Mouse (Mus musculus) adrenal gland, adult 18-20 months (tissue): ENCODE results near the gene Brat1. TPM values are rescaled to one million over a fixed set of nuclear protein-coding genes. Genes with fewer than 3 reads are reported as not detected.

ENCODE experiments used
- DNase-seq, 2 experiments: peaks; one replicate each; pipeline ENCODE4 v3.0.0; 2021 to 2022; ENCODE audit warnings: low spot score in 2 of 2
- total RNA-seq, 2 experiments: library from RNA; stranded (reverse); gene quantifications; 1 replicate in 1 of 2; 2 replicates in 1 of 2; pipeline ENCODE4 v1.2.3; 2021

The Brat1 gene
- total RNA-seq, 2 experiments from 2014 or later: 12.7 to 14.9 TPM

DNA sequence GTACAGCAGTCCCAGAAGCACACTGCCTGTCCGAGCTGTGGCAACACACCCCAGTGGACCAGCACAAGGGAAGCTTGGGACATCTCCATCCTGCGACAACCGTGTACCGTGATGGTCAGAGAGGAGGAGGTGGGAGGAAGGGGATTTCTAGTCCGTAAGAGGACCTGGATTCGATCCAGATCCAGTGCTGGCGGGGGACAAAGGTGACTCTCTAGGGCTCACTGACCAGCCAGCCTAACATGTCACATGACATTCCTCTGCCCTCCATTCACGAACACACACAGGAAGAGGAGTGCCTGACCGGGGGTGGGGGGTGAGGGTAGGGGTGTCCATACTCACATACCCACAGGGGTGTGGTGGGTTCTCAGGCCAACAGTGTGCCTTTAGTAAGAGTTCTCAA is 5.0 kb upstream of the Brat1 start:
- no peak for DNase-seq

DNA sequence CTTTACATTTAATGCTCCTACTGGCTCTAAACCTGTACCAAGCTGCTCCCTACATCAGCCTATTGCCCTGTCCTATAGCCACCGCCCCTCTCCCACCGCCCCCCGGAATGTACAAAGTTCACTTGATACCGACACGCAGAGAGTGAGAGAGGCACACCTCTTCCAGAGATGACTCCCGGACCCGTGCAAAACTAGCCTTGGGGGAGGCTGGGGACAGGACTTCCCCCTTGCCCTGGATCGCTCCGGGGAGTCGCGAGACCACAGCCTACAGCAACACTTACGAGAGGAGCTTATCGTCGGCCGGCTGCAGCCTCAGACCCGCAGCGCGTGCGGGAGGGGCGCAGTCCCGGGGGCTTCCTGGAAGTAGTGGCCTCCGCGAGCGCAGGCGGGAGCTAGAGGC is 3.1 kb upstream of the Brat1 start:
- no peak for DNase-seq

DNA sequence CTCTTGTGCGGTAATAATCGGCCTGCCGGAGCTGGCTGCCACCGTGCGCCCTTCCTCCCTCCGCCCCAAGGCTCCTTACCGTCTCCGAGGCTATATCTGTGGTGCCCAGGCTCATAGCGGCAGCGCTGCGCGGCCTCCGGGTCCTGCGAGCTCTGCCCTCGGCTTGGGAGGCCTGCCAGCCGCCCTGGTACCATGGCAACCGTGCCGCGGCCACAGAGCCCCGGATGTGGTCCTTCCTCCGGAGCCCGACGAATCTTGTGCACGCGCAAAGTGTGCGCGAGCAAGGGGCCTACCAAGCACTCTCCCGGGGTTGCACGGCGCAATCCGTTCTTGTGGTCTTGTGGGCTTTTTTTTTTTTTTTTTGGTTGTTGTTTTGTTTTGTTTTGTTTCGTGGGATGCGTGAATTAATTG is 2.7 kb upstream of the Brat1 start, which contains the start of gene Iqce:
Gene Iqce (minus strand): TSS at position 276 of the 411 bp plus-strand sequence.
- DNase-seq: peak; percentile 94 to 96

DNA sequence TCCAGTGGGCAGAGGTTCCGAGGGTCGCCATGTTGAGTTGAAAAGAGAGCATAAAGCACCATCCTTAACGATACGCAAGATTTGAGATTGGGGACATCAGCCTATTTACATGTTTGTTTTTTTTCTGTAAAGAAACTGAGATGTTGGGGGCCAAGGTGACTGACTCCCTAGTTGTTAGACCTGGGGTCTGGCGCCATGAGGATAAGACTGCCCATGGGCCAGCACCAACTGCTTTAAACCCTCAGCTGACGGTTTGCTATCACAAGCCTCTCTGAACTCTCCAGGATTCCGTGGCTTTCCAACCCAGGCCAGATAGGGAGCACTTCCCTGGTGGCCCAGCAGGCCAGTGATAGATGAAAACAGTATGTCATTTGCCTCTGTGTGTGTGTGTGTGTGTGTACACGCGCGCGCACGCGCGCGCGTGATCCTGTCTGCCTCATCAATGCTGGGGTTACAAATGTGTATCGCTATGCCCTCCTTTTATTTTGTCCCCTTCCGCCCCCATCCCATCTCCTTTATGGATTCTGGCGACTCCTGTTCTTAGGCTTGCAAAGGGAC is 2.1 kb upstream of the Brat1 start:
- DNase-seq: no peak

DNA sequence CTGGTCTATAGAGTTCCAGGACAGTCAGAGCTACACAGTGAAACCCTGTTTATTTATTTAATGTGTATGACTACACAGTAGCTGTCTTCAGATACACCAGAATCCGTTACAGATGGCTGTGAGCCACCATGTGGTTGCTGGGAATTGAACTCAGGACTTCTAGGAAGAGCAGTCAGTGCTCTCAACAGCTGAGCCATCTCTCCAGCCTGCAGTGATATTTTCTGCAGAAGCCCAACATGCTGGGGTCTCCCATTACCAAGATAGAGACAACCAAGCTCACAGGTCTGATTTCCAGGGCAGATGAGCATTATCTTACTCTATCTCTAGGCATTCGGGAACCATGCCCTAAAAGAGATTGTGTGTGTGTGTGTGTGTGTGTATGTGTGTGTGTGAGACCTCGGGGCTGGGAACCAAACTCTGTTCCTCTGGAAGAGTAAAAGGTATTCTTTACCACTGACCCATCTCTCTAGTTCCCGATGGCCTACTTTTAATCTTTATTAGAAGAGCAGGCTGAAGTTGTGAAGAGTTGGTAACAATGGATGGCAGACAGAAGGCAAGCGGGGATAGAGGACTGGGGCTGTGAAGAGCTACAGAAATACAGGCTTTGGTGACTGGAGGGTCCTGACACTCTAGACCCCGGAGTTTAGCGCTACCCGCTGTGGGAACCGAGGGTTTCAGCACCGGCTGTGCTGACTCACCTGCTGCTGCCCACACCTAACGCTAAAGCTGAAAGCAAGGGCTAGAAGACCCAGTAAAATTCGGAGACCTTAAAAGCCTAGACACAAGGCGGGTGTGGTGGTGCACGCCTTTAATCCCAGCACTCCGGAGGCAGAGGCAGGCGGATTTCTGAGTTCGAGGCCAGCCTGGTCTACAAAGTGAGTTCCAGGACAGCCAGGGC is 1.1 kb upstream of the Brat1 start:
- no peak for DNase-seq

DNA sequence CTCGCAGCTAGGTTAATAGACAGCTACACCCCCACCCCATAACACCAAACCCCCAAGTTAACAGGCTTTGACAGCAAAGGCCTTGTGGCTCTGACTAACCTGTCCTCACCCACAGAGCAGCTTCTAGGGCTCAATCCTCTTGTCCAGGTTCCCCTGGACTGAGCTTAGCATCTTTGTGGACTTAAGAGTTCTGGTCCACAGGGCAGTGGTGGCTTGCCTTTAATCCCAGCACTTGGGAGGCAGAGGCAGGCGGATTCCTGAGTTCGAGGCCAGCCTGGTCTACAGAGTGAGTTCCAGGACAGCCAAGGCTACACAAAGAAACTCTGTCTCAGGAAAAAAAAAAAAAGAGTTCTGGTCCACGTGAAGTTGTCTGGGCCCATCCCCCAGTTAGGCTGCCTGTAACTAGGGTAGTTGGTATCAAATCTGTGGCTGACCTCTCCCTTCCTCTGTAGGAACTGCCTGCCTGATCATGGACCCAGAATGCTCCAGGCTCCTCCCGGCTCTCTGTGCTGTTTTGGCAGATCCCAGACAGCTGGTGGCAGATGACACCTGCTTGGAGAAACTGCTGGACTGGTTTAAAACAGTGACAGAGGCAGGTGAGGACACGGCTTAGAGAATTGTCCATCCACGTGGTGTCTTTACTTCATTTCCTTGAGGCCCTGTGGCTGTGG is 825 bp downstream of the Brat1 start:
- no peak for DNase-seq

DNA sequence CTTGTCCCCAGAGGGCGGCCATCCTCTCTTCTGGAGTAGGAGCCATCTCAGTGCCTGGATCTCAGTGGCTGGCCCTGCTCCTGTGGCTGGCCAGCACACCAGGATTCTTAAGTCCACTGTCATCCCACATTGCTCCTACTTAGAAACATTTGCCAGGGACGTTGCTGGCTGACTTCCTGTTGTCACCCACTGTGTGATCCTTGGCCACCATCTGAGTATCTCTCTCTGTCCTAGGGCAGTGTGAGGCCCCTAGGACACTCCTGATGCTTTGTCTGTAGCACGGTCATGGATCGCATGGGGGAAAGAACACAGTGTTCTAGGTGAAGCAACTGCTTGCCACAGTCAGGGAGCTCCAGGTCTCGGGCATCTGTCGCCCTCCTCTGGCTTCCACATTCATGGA is 5.5 kb downstream of the Brat1 start:
- DNase-seq: no peak

DNA sequence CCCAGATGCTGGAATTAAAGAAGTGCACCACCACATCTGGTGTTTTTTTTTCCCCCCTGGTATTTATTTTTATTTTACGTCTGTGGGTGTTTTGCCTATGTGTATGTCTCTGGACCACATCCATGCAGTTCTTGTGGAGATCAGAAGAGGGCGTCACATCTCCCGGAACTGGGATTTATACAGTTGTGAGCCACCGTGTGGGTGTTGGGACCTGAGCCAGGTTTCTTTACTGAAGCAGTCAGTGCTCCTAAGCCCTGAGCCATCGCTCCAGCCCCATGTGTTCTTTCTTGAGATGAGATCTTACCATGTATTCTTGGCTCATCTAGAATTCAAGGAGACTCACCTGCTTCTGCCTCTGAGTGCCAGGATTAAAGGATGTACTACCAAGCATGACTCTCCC is 6.2 kb downstream of the Brat1 start:
- DNase-seq: no peak

DNA sequence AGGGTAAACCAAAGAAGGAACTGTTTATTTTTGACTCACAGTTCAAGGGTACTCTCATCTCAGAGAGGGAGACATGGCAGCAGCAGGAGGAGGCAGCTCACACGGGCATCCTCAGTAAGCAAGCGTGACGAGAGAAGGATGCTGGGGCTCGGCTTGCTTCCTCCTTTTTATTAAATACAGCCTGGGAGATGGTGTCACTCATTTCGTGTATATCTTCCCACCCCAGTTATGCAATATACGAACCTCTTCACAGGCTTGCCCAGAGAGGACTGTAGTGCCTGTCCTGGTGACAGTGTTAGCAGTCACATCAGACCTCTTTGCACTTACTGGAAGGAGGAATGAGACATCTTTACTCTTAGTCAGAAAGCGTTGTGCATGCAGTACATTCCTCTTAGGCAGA is 16.0 kb downstream of the Brat1 start:
- DNase-seq: no peak

DNA sequence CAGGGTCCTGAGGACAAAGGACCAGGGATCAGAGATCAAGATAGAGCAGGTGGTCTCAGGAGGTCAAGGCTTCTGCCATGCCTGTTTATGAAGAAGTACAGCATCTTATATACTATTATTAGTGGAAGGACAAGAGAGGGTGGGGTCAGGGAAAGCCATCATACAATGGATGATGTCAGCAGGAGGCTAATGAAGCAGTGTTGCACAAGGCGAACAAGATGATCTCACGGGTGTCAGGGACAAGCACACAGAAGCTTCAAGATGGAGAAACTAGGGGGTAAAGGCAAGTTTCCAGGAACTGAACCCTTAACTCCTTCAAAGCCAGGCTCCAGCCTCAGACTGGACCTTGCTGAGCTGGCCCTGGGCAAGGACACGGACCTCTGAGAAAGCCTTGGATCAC is 17.3 kb downstream of the Brat1 start:
- no peak for DNase-seq

DNA sequence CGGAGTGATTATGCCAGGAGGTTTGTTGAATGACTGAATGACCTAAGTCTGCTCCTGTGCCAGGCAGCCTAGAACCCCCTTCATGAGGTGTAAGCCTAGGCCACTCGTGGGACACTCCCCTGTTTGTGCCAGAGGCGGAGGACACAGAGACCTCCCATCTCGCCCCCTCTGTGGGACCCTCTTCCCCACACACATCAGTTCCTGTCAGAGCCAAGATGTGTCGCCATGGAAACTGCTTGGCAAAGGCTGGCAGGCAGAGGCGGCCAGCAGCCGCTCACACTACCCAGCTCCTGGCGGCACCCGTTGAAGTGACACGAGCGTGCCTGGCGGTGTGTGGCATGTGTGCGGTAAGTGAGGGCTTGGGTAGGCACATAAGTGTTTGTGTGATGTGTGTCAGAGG is 19.0 kb downstream of the Brat1 start, which contains the start of gene Amz1:
Gene Amz1 (plus strand): TSS at position 306 of the 400 bp plus-strand sequence.
- DNase-seq: no peak

DNA sequence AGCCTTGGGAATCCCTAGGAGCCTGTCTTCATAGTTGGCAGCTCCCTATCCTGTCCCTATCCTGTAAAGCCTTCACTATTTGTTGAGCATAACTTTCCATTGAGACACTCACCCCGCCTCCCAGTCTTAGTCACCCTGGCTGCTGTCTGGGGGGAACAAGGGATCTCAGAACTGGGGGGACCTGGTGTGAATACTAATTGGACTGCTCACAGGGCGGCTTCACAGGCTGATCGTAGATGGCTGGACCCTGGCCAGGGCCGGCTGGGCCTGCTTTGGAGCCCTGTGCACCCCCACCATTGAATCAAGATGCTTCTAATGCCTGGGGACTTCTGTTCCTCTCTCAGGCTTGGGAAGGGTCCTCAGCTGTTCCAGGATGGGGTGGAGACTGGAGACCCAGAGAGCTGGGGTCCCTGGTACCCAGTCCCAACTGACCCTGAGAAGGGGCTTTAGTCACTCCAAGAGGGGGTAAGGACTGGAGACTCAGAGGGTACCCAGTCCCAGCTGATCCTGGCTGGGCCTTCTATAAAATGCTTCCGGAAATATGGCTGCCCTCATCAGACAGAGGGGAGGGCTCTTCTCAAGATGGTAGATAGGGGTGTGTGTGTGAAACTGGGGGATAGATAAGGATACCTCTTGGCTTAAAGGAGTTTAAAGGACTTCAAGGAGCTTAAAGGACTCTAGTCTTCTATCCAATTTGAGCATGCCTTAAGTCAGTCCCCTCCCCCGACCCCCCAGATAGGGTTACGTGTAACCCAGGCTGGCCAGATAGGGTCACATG is 21.4 kb downstream of the Brat1 start:
- no peak for DNase-seq

DNA sequence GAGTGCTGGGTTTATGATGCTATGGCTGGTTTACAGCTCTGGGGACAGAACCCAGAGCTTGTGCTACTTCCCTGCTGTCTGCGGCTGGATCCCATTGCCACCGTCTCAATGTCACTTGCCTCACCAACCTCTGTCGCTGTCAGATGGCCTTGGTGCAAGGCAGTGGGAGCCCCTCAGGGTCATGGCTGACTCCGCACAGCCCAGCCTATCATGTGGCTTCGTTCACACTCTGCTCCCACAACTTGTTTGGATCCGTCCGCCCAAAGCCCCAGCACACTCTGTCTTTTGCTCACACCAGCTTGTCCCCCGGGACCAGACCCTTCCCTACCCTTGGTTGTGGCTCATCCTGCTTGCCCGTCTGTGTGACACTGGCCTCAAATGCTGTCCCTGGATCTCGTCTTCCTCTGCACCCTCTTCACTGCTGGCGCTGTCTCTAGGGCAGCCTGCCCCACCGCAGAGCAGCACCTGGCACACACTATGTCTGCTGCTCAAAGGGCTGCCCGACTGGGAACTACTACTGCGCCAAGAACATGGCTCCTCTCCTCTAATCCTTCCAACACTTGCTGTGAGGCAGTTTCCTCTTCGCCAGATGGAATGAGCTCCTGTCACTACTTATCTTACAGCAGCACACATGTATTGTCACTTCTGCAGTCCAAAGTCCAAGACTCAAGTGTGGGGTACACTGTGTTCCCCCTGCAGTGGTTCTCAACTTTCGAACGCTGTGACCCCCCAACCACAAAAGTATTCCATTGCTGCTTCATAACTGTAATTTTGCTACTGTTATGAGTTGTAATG is 22.3 kb downstream of the Brat1 start:
- DNase-seq: peak in 1 of 2 experiments; percentile 49

DNA sequence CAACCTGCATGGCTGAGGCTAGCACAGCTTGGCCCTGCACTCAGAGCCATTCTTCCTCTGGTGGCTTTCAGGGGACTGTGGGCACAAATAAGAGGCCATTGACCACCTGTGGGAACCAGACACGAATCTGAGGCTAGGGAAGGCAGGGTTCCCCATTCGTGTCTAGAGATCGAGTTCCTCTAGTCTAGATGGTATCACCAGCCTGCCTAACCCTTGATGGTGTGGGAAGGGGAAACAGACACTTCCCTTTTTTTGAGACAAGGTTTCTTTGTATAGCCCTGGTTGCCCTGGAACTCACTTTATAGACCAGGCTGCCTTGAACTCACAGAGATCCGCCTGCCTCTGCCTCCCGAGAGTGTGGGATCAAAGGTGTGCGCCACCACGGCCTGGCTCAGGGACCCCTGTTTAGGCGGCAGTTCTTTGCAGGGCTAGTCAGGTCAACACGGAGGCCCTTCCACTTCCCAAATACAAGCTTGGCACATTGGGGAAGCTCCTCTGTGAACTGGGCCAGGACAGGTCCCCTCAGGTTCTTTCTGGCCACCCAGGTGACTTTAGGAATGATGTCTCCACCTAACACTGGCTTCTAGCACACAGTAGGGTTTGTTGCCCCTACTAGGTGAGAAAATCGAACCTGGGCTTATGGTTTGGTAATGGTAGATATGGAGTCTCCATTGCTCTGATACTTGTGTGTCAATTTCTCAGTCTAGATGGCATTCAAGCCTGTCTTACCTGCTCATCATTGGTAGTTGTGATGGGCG is 26.4 kb downstream of the Brat1 start:
- no peak for DNase-seq

DNA sequence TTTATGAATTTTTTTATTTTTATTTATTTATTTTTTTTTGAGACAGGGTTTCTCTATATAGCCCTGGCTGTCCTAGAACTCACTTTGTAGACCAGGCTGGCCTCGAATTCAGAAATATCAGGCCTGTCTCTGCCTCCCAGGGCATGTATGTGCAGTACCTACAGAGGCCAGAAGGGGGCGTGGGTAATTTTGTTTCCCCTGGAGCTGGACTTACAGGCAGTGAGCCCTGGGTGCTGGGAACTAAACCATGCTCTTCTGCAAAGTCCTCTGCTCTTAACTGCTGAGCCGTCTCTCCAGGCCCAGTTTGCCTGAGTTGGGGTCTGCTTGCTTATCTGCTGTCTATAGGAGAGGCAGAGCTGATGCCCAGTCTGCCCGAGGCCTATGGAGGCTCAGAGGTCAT is 27.4 kb downstream of the Brat1 start:
- no peak for DNase-seq

DNA sequence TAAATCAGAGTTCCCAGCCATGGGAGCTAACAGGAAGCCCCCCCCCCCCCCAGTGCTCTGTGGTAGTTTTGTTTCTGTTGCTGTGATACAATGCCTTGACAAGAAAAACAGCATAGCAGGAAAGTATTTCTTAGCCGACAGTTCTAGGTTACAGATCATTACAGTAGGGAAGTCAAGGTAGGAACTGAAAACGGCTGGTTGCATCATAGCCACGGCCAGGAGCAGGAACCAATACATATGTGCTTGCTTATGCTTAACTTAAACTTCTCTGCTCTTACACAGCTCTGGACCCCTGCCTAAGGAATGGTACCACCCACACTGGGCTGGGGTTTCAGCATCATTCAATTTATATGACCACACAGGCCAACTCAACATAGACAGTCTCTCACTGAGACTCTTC is 28.5 kb downstream of the Brat1 start:
- DNase-seq: no peak

DNA sequence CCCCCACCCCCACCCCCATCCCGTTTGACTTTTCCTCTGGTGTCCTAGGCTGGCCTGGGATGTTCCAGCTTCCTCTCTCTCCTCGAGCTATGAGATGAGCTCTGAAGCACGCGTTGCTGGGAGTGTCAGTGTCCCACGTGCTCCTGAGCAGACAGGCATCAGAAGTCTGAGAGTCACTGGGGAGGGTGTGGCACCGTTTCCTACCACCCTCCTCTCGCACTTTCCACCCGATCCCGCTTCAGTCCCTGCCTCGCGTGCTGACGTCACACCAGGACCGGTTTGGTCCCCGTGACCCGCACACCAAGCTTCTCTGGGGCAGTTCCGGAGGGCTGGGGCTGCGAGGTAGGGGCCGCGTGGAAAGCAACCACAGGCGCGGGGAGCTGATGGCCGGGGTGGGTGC is 30.5 kb downstream of the Brat1 start:
- DNase-seq: no peak

DNA sequence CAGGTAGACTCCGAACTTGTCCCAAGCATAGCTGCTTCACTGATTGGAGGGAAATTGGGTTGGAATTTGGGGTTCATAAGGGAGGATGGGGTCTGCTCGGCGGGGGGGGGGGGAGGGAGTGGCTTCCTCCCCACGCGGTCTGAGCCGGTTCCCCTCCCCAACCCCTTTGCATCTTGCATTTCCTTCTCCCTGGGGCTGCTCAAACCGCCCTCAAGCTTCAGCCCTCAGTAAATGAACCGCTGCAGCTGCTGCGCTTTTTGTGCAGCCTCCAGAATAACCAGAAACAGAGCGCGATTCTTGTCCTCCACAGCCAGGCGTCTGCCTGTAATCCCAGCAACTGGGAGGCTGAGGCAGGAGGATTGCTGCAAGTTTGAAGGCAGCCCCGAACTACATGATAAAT is 31.4 kb downstream of the Brat1 start:
- no peak for DNase-seq

DNA sequence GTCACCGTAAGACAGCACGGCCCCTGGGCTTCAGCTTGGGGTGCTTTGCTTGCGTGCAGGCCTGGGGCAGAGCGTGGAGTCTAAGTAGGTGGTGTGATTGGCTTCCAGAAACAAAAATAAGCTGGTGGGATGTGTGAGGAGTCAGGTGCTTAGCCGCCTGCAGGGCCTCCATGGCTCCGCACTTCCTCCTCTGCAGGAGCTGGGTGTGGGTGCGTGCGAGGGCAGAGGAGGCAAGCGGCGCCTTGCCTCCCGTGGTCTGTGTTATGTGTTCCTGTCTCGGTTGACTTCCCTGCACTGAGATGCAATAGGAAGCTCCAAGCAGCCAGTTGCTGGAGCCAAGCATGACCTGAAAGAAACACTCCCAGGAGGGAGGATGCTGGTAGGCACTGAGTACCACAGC is 35.0 kb downstream of the Brat1 start:
- no peak for DNase-seq

DNA sequence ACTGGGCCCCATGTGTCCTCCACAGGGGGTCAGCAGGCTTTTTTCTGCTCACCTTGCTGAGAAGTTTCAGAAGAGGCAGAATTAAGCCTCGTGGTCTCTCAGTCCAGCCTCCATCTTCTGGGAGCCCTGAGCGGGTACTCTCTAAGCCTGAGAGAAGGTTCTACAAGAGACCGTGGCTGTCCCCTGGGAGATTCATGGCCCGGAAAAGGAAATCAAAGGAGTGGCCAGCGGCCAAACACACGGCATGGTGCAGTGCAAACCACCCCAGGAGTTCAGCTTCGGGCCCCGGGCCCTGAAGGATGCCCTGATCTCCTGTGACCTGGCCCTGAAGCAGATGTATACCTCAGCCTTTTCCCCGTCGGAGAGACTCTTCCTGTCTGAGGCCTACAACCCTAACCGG is 36.2 kb downstream of the Brat1 start:
- DNase-seq: no peak
